ENCODE assay signal across 22 mouse cellular contexts in genomic region chr4:31420167-31420566, GRCm38 (mm10).
DNase-seq lines count a peak whose midpoint lies in the region; ATAC-seq and TF ChIP-seq lines count a peak whose summit lies in the region.
"Had no signal": no experiment of that assay in that cellular context is flagged by ENCODE, and none has a peak within 500 bp of the region (broad histone marks: within the 10 kb centered on the region; RNA-seq: fewer than 3 reads in every experiment).

No protein-coding gene starts in this region.

- WGBS in heart, embryonic 10.5 days, result 87% methylated on average over 9 of the region's 9 CpGs
- 89% methylated on average over 9 of the region's 9 CpGs for WGBS in midbrain, embryonic 15.5 days
- 87% methylated on average over 9 of the region's 9 CpGs for WGBS in midbrain, embryonic 10.5 days
- WGBS in limb, embryonic 10.5 days, result 88% methylated on average over 9 of the region's 9 CpGs
- WGBS in forebrain, postnatal 0 days, result 87% methylated on average over 9 of the region's 9 CpGs
- whole genome bisulfite sequencing in embryonic facial prominence, embryonic 10.5 days, result 88% methylated on average over 9 of the region's 9 CpGs

- no peak for DNase-seq in heart, embryonic 10.5 days (ENCODE audit: low spot score)
- no peak for DNase-seq in heart, postnatal 14 days
- DNase-seq in midbrain, embryonic 10.5 days (ENCODE audit: low spot score), result no peak
- DNase-seq in limb, embryonic 10.5 days (ENCODE audit: low spot score), result no peak
- DNase-seq in forebrain, postnatal 0 days, result no peak
- no peak for DNase-seq in embryonic facial prominence, embryonic 10.5 days (ENCODE audit: low spot score)
- DNase-seq: adrenal gland, adult 8-10 months; adrenal gland, postnatal 14 days; adrenal gland, postnatal 36 days; cerebellum, adult 11 months; cerebellum, adult 18-20 months; cerebellum, adult 8-10 months; cerebellum, adult 9-11 months; cerebellum, postnatal 36 days; embryo, embryonic 11 days had no signal

- ATAC-seq in midbrain, embryonic 15.5 days (replicated peaks), result 0 out of 2 replicates have a peak, but pooled peaks have one; percentile 13
- no peak for ATAC-seq in forebrain, postnatal 0 days
- ATAC-seq: activated CD4-positive, CD25-positive, alpha-beta regulatory T cell, adult 4 months had no signal

- no peak overlapping the region for H3K4me2 ChIP-seq in midbrain, embryonic 15.5 days
- no peak overlapping the region for H3K4me2 ChIP-seq in forebrain, postnatal 0 days (ENCODE audit: low read depth)
- H3K4me2 ChIP-seq: embryonic facial prominence, embryonic 12.5 days; forebrain, embryonic 13.5 days; forebrain, embryonic 15.5 days had no signal

- peak overlapping the region; percentile 36; the same call in 1 of the 2 replicates for H3K27ac ChIP-seq in heart, embryonic 10.5 days
- H3K27ac ChIP-seq in midbrain, embryonic 15.5 days, result no peak overlapping the region
- H3K27ac ChIP-seq in midbrain, embryonic 10.5 days (replicated peaks), result no peak overlapping the region
- peak overlapping the region; percentile 36; the same call in 1 of the 2 replicates for H3K27ac ChIP-seq in limb, embryonic 10.5 days
- H3K27ac ChIP-seq in forebrain, postnatal 0 days (ENCODE audit: low read depth, low read length), result no peak overlapping the region
- H3K27ac ChIP-seq in embryonic facial prominence, embryonic 10.5 days (replicated peaks), result no peak overlapping the region
- H3K27ac ChIP-seq: forebrain, embryonic 13.5 days; forebrain, embryonic 15.5 days had no signal

- no peaks in the 10 kb centered on the region for H3K27me3 ChIP-seq in heart, embryonic 10.5 days (ENCODE audit: insufficient read depth, poor library complexity, severe bottlenecking)
- H3K27me3 ChIP-seq in midbrain, embryonic 15.5 days (replicated peaks), result no peaks in the 10 kb centered on the region
- H3K27me3 ChIP-seq in midbrain, embryonic 10.5 days (ENCODE audit: low read depth, poor library complexity, severe bottlenecking), result no peaks in the 10 kb centered on the region
- H3K27me3 ChIP-seq in limb, embryonic 10.5 days (ENCODE audit: low read depth, poor library complexity, severe bottlenecking), result no peaks in the 10 kb centered on the region
- H3K27me3 ChIP-seq in forebrain, postnatal 0 days (ENCODE audit: insufficient read depth, low read length), result no peaks in the 10 kb centered on the region
- H3K27me3 ChIP-seq in embryonic facial prominence, embryonic 10.5 days (replicated peaks; ENCODE audit: low read depth, poor library complexity, severe bottlenecking), result no peaks in the 10 kb centered on the region
- H3K27me3 ChIP-seq: embryonic facial prominence, embryonic 12.5 days; forebrain, embryonic 13.5 days; forebrain, embryonic 15.5 days; Patski had no signal

- H3K9ac ChIP-seq in midbrain, embryonic 15.5 days, result no peak overlapping the region
- H3K9ac ChIP-seq in forebrain, postnatal 0 days, result no peak overlapping the region
- H3K9ac ChIP-seq: embryonic facial prominence, embryonic 12.5 days; forebrain, embryonic 13.5 days; forebrain, embryonic 15.5 days had no signal

- no peaks in the 10 kb centered on the region for H3K36me3 ChIP-seq in heart, embryonic 10.5 days
- H3K36me3 ChIP-seq in midbrain, embryonic 15.5 days (replicated peaks), result no peaks in the 10 kb centered on the region
- H3K36me3 ChIP-seq in midbrain, embryonic 10.5 days, result no peaks in the 10 kb centered on the region
- H3K36me3 ChIP-seq in limb, embryonic 10.5 days, result no peaks in the 10 kb centered on the region
- no peaks in the 10 kb centered on the region for H3K36me3 ChIP-seq in forebrain, postnatal 0 days (ENCODE audit: insufficient read depth)
- no peaks in the 10 kb centered on the region for H3K36me3 ChIP-seq in embryonic facial prominence, embryonic 10.5 days (replicated peaks)
- H3K36me3 ChIP-seq: embryonic facial prominence, embryonic 12.5 days; forebrain, embryonic 15.5 days; G1E had no signal

- TF ChIP-seq CTCF in forebrain, postnatal 0 days (IDR thresholded peaks at IDR 0.05; ENCODE audit: low read depth), result no peak

- H3K4me1 ChIP-seq in heart, embryonic 10.5 days, result peaks cover 7% of the 10 kb centered on the region; the same call in 1 of the 2 replicates
- peaks cover 8% of the 10 kb centered on the region; the same call in 1 of the 2 replicates for H3K4me1 ChIP-seq in midbrain, embryonic 15.5 days
- 0 out of 2 replicates have a peak, but pooled peaks cover 2% of the 10 kb centered on the region for H3K4me1 ChIP-seq in midbrain, embryonic 10.5 days
- H3K4me1 ChIP-seq in limb, embryonic 10.5 days, result peaks cover 29% of the 10 kb centered on the region
- H3K4me1 ChIP-seq in forebrain, postnatal 0 days (ENCODE audit: insufficient read depth), result no peaks in the 10 kb centered on the region
- peaks cover 19% of the 10 kb centered on the region for H3K4me1 ChIP-seq in embryonic facial prominence, embryonic 10.5 days
- H3K4me1 ChIP-seq: embryonic facial prominence, embryonic 12.5 days; forebrain, embryonic 13.5 days; forebrain, embryonic 15.5 days had no signal

- H3K9me3 ChIP-seq in heart, embryonic 10.5 days, result no peaks in the 10 kb centered on the region
- no peaks in the 10 kb centered on the region for H3K9me3 ChIP-seq in midbrain, embryonic 15.5 days
- H3K9me3 ChIP-seq in midbrain, embryonic 10.5 days (replicated peaks), result no peaks in the 10 kb centered on the region
- H3K9me3 ChIP-seq in limb, embryonic 10.5 days (replicated peaks), result no peaks in the 10 kb centered on the region
- no peaks in the 10 kb centered on the region for H3K9me3 ChIP-seq in forebrain, postnatal 0 days (ENCODE audit: low read length)
- 0 out of 2 replicates have a peak, but pooled peaks cover 5% of the 10 kb centered on the region for H3K9me3 ChIP-seq in embryonic facial prominence, embryonic 10.5 days
- H3K9me3 ChIP-seq: embryonic facial prominence, embryonic 12.5 days; forebrain, embryonic 15.5 days had no signal

- no peak overlapping the region for H3K4me3 ChIP-seq in heart, embryonic 10.5 days
- H3K4me3 ChIP-seq in midbrain, embryonic 15.5 days, result no peak overlapping the region
- no peak overlapping the region for H3K4me3 ChIP-seq in midbrain, embryonic 10.5 days
- no peak overlapping the region for H3K4me3 ChIP-seq in limb, embryonic 10.5 days
- H3K4me3 ChIP-seq in forebrain, postnatal 0 days (ENCODE audit: low read depth, low read length), result no peak overlapping the region
- no peak overlapping the region for H3K4me3 ChIP-seq in embryonic facial prominence, embryonic 10.5 days
- H3K4me3 ChIP-seq: embryonic facial prominence, embryonic 12.5 days; forebrain, embryonic 13.5 days; forebrain, embryonic 15.5 days had no signal

- intact Hi-C loops in heart, postnatal 14 days (cut with DNase I), result loop anchor here (10.0 kb wide), 1 partner anchor 145 kb away; no protein-coding TSS in a partner anchor

Comparison
In these comparisons a context has a peak if more than half of its experiments do, and no peak if none do; other contexts are left out.
1. H3K27ac ChIP-seq: peak in heart, embryonic 10.5 days (single experiment) and limb, embryonic 10.5 days (single experiment); none in midbrain, embryonic 15.5 days (single experiment), midbrain, embryonic 10.5 days (single experiment), forebrain, postnatal 0 days (single experiment) and embryonic facial prominence, embryonic 10.5 days (single experiment).